Mouse (Mus musculus) erythroblast, embryonic 14.5 days (primary cell): ENCODE data around the gene Olfr1209.

ENCODE experiments used
- GATA1 ChIP-seq: IDR thresholded peaks from 2 replicates; pipeline ENCODE4 v1.6.1; 2012; ENCODE audit warnings: low read length, inconsistent platforms, mixed read lengths
- TAL1 ChIP-seq: IDR thresholded peaks from 3 replicates; pipeline ENCODE4 v1.6.1; 2012; ENCODE audit warnings: low read length, inconsistent platforms, mixed read lengths

DNA sequence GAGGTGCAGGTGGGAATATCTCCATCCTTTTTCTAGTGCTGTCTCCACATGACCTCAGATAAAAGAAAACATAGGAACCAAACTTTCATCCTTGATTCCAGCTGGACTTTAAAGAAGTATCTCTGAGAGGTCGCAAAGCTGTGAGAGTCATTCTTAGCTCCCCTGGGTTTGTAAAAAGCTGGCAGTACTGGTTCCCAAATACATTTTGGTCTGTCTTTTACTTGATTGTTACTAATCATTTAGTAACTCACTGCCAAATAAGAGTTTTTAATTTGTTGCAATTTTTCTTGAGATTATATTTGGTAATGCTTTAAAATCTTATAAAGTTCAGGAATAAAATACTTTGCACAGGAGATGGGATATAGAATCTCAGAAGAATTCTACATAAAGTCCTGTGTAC lies 23.1 kb upstream of the Olfr1209 start, which contains the start of gene Olfr1211:
- TF ChIP-seq GATA1 = no peak
- no peak for TF ChIP-seq TAL1
